Mouse (Mus musculus) hindbrain, embryonic 12.5 days (tissue): ENCODE measurements around the gene Plcb1. TPM values are rescaled to one million over a fixed set of nuclear protein-coding genes. Genes with fewer than 3 reads are reported as not detected.

Source experiments
- ATAC-seq: fragments of 200-750 bp; cut with Nextera tagmentation; 2 replicates; pipeline ENCODE4 v1.8.0; 2017; ENCODE audit warnings: moderate TSS enrichment; ENCODE audit not compliant: low FRiP score
- H3K27ac ChIP-seq: fragments of 300-500 bp; sonication (generic); 2 replicates; pipeline ENCODE4 v1.5.1; 2016; ENCODE audit warnings: mild to moderate bottlenecking
- H3K27me3 ChIP-seq: fragments of 300-500 bp; sonication (generic); 2 replicates; pipeline ENCODE4 v1.6.1; 2016; ENCODE audit warnings: mild to moderate bottlenecking
- H3K36me3 ChIP-seq: fragments of 300-500 bp; sonication (generic); 2 replicates; pipeline ENCODE4 v1.6.1; 2016; ENCODE audit warnings: mild to moderate bottlenecking
- H3K4me1 ChIP-seq: fragments of 300-500 bp; sonication (generic); 2 replicates; pipeline ENCODE4 v1.6.1; 2016
- H3K4me2 ChIP-seq: fragments of 300-500 bp; sonication (generic); replicated peaks from 2 replicates; pipeline ENCODE4 v1.6.1; 2016; ENCODE audit warnings: mild to moderate bottlenecking
- H3K4me3 ChIP-seq: fragments of 300-500 bp; sonication (generic); 2 replicates; pipeline ENCODE4 v1.5.1; 2016; ENCODE audit warnings: mild to moderate bottlenecking
- H3K9ac ChIP-seq: fragments of 300-500 bp; sonication (generic); 2 replicates; pipeline ENCODE4 v1.6.1; 2016; ENCODE audit warnings: mild to moderate bottlenecking, moderate library complexity
- H3K9me3 ChIP-seq: fragments of 300-500 bp; sonication (generic); replicated peaks from 2 replicates; pipeline ENCODE4 v1.6.1; 2016; ENCODE audit warnings: mild to moderate bottlenecking
- WGBS: fragments of 180-500 bp; shearing (Covaris S2); methylation state at CpG from one replicate; pipeline ENCODE4 v1.1.7; 2016; 5-methylcytosine and 5-hydroxymethylcytosine counted together
- polyA plus RNA-seq: library from polyadenylated mRNA; unstranded; fragments of >200 nt; fragmentation: Nextera tagmentation; extraction: Ambion mirVana; gene quantifications from 2 replicates; pipeline ENCODE4 v1.2.1, GENCODE M21; 2016

Gene Plcb1
- polyA plus RNA-seq, 1 experiment from 2014 or later, result 20.6 TPM

DNA sequence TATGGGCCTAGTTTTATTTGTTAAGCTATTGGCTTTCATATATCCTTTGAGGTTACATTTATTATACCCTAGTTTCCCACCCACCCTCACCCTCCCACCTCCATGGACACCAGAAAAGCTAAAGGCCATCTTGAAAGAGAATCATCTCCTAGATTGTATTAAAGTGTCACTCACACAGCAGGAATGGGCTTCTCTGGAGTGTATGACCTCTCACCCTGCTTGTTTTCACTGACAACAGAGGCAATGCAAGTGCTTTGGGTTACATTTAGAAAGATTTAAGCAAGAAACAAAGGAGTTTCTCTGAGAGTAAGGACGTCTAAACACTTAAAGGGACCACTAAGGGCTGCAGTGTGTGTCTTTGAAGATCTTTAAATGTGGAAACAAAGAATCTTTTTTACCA lies 617.0 kb downstream of the Plcb1 start:
- H3K9ac ChIP-seq, result no peak overlapping the region
- H3K4me1 ChIP-seq, result peaks cover 3% of the 10 kb centered on the region; the same call in 1 of the 2 replicates
- no peaks in the 10 kb centered on the region for H3K9me3 ChIP-seq
- WGBS, result 3% methylated on average over 1 of the region's 1 CpGs
- H3K27ac ChIP-seq, result no peak overlapping the region
- no peaks in the 10 kb centered on the region for H3K27me3 ChIP-seq
- ATAC-seq, result no peak
- H3K4me3 ChIP-seq, result no peak overlapping the region
- H3K4me2 ChIP-seq, result no peak overlapping the region
- no peaks in the 10 kb centered on the region for H3K36me3 ChIP-seq

DNA sequence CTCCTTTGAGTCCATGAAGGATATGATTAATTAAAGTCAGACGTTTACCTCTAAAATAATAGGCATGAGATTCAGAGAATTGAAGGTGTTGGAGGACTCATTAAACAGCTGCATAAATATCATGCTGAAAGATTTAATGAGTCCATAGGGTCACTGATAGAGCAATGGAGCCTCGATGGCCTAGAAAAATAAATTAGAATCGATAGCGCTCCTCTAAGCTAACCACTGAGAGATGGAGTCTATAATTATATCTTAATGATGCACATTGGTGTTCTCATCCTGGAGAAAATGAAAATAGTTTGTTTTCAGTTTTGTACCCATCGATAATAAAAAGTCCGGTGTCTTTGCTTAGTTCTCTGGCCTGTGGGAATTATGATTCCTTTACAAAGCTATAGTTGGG lies 617.5 kb downstream of the Plcb1 start:
- Histone ChIP-seq H3K27ac (no peak overlapping the region), H3K9me3 (no peaks in the 10 kb centered on the region), H3K9ac (no peak overlapping the region), H3K4me1 (peaks cover 3% of the 10 kb centered on the region; the same call in 1 of the 2 replicates), H3K27me3 (no peaks in the 10 kb centered on the region), H3K4me2 (no peak overlapping the region), H3K4me3 (no peak overlapping the region), H3K36me3 (no peaks in the 10 kb centered on the region)
- ATAC-seq, result no peak
- WGBS, result 51% methylated on average over 6 of the region's 6 CpGs

DNA sequence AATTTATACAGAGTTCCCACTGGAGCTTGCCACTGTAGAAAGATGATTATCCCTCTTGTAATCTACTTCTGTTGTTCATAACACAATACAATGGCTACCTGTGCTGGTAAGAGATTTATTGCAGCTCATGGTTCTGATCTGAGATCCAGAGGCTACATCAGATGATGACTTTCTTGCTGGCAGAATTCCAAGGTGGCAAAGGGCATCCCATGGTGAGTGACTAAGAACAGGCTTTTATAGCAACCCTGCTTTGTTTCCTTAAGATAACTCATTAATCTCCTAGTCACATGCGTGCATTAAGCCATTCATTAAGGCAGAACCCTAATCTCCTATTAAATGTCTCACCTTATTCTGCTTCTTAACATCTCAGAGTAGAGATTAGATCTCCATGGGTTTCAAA lies 618.2 kb downstream of the Plcb1 start:
- H3K27me3 ChIP-seq, result no peaks in the 10 kb centered on the region
- H3K4me3 ChIP-seq, result no peak overlapping the region
- WGBS, result 52% methylated on average over 1 of the region's 1 CpGs
- H3K4me2 ChIP-seq, result no peak overlapping the region
- no peaks in the 10 kb centered on the region for H3K9me3 ChIP-seq
- no peak overlapping the region for H3K9ac ChIP-seq
- no peak for ATAC-seq
- peaks cover 3% of the 10 kb centered on the region; the same call in 1 of the 2 replicates for H3K4me1 ChIP-seq
- H3K36me3 ChIP-seq, result no peaks in the 10 kb centered on the region
- H3K27ac ChIP-seq, result no peak overlapping the region

DNA sequence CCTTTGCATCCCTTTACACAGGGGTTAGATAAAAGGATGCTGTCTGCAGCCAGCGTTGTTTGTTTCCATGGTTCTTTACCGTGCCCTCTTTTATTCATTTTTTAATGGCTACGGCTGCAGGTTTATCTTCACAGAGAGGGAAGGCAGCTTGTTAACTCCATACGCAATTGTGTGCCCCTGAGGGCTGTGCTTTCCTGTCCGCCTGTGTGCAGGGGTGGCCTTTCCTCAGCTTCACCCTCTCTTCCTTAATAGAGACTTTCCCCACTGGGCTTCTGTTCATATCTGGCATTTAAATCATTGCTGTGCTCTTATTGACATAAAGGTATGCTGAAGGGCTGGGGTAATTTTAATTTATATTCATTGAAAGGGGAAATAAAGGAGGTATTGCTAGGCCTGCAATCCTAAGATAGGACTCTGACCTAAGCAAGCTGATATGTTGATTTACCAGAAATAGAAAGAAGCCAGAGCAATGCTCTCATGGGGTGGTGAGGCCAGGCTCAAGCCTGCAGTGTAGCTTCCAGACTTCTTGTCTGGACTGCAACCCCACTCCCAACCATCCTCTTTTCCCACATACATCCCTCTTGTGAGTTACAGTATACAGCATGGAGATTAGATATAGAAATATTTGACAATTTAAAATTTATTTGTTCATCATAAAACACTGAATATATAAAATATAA lies 623.7 kb downstream of the Plcb1 start:
- no peak overlapping the region for H3K4me3 ChIP-seq
- H3K9ac ChIP-seq, result no peak overlapping the region
- WGBS, result 27% methylated on average over 5 of the region's 5 CpGs
- H3K36me3 ChIP-seq, result no peaks in the 10 kb centered on the region
- H3K4me2 ChIP-seq, result no peak overlapping the region
- H3K4me1 ChIP-seq, result peaks cover 5% of the 10 kb centered on the region
- H3K27ac ChIP-seq, result peak overlapping the region; percentile 44
- peak; percentile 68 for ATAC-seq
- no peaks in the 10 kb centered on the region for H3K9me3 ChIP-seq
- H3K27me3 ChIP-seq, result no peaks in the 10 kb centered on the region

DNA sequence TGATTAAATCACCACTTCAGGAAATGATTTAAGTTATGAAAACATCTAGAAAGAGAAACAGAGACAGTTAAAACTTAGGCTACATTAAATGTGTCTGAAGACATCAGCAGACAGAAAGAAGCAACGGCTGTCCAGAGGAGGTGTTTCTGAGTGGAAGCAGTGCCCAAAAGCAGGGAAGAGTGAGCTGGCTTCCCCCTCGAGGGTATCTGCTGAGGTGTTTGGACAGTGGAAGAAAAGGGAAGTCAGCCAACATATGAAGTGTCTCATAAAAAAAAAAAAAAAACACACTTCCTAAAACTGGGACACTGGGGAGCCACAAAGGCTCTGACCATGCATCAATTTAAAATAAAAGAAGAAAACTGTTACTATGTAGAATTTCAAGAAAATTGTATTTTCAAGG lies 625.8 kb downstream of the Plcb1 start:
- 69% methylated on average over 2 of the region's 2 CpGs for WGBS
- no peak overlapping the region for H3K4me2 ChIP-seq
- H3K4me3 ChIP-seq, result no peak overlapping the region
- H3K4me1 ChIP-seq, result peaks cover 5% of the 10 kb centered on the region
- no peaks in the 10 kb centered on the region for H3K36me3 ChIP-seq
- no peak overlapping the region for H3K27ac ChIP-seq
- no peaks in the 10 kb centered on the region for H3K9me3 ChIP-seq
- no peaks in the 10 kb centered on the region for H3K27me3 ChIP-seq
- no peak for ATAC-seq
- H3K9ac ChIP-seq, result no peak overlapping the region

DNA sequence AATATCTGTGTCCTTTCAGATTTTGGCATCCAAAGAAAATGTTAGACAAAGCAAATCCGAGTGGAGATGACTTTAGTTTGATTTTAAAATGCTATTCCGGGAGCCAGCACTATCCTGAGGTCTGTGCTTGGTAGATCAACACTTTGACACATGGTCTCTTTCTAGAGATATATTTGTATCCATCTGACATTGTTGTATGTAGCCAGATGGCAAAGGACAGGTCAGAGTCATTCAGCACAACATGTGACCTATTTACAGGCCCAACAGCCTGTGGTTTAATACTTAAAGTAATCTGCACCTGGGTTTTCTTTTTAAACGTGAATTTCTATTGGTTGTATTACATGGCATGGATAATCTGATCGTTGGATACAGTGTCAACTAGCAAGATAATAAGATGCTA lies 629.3 kb downstream of the Plcb1 start:
- ATAC-seq, result no peak
- Histone ChIP-seq H3K4me3 (no peak overlapping the region), H3K9ac (no peak overlapping the region), H3K36me3 (no peaks in the 10 kb centered on the region), H3K9me3 (no peaks in the 10 kb centered on the region), H3K27me3 (no peaks in the 10 kb centered on the region), H3K4me2 (no peak overlapping the region), H3K27ac (no peak overlapping the region), H3K4me1 (0 out of 2 replicates have a peak, but pooled peaks cover 2% of the 10 kb centered on the region)
- 74% methylated on average over 4 of the region's 4 CpGs for WGBS

DNA sequence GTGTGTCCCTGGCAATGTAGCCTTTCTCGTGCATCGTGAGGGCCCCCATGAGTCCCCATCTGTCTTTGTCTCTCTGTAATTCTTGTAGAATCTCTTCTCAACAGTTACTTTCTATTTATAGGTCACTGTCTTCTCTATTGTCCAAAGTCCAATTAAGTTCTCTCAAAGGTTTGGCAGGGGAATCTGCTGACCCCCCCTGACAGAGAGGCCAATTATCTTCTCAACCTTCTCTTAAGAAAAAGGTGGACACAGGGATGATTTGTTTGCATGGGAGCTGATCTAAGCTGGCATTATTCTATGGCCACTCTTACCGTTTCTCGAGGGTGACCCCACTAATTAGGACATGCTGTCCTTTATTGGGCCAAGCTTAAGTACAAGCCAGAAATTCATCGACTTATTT lies 633.4 kb downstream of the Plcb1 start:
- no peak for ATAC-seq
- no peak overlapping the region for H3K9ac ChIP-seq
- no peaks in the 10 kb centered on the region for H3K36me3 ChIP-seq
- H3K27ac ChIP-seq, result no peak overlapping the region
- no peaks in the 10 kb centered on the region for H3K9me3 ChIP-seq
- WGBS, result 54% methylated on average over 5 of the region's 5 CpGs
- 0 out of 2 replicates have a peak, but pooled peaks cover 2% of the 10 kb centered on the region for H3K4me1 ChIP-seq
- no peak overlapping the region for H3K4me2 ChIP-seq
- no peak overlapping the region for H3K4me3 ChIP-seq
- H3K27me3 ChIP-seq, result no peaks in the 10 kb centered on the region

DNA sequence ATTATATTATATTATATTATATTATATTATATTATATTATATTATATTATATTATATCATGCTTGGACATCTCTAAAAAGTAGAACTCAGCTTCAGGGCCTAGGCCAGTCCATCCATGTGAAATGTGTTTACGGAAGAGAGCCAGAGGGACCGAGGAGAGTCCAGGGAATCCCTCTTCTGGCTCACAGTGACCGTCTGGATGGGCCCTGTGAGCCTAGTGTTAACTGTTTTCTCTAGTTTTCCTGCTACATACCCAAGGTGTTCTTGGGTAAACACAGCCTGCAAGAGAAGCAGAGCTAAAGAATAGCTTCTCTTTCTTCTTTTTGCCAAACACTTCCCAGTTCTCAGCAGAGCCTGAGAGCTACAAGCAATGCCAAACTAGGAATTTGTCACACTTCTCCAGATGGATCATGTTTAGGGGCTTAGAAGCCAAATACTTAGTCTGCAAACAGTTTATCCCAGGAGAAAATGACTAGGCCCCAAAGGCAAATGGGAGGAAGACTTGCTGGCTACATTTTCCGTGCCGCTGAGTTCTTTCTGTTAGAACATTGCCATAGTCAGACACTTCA lies 649.2 kb downstream of the Plcb1 start:
- Histone ChIP-seq H3K9ac (no peak overlapping the region), H3K27ac (no peak overlapping the region), H3K4me3 (no peak overlapping the region), H3K4me1 (peaks cover 6% of the 10 kb centered on the region), H3K36me3 (no peaks in the 10 kb centered on the region), H3K9me3 (no peaks in the 10 kb centered on the region), H3K27me3 (no peaks in the 10 kb centered on the region), H3K4me2 (no peak overlapping the region)
- no peak for ATAC-seq
- WGBS, result 83% methylated on average over 5 of the region's 5 CpGs

DNA sequence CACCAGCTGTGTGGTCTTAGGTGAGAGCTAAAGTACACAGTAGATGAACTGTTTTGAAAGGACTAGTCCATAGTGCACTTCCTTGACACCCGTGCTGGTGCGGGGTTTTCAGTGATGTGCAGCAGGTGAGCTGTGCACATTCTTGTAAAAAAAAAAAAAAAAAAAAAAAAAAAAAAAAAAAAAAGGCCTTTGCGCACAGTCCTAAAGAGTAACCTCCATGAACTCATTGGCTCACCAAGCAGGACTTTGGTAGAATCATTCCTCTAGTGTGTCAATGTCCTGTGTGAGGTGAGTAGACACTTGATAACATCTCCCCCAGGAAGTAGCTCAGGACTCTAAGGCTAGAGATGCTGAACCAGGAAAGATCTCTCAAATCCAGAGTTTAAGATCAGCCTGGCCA lies 653.2 kb downstream of the Plcb1 start:
- H3K4me3 ChIP-seq, result no peak overlapping the region
- H3K4me1 ChIP-seq, result peaks cover 6% of the 10 kb centered on the region
- no peak overlapping the region for H3K9ac ChIP-seq
- H3K36me3 ChIP-seq, result no peaks in the 10 kb centered on the region
- ATAC-seq, result peak; percentile 7; the same call in 1 of the 2 replicates
- 85% methylated on average over 3 of the region's 3 CpGs for WGBS
- H3K27ac ChIP-seq, result no peak overlapping the region
- H3K27me3 ChIP-seq, result no peaks in the 10 kb centered on the region
- H3K4me2 ChIP-seq, result no peak overlapping the region
- no peaks in the 10 kb centered on the region for H3K9me3 ChIP-seq

DNA sequence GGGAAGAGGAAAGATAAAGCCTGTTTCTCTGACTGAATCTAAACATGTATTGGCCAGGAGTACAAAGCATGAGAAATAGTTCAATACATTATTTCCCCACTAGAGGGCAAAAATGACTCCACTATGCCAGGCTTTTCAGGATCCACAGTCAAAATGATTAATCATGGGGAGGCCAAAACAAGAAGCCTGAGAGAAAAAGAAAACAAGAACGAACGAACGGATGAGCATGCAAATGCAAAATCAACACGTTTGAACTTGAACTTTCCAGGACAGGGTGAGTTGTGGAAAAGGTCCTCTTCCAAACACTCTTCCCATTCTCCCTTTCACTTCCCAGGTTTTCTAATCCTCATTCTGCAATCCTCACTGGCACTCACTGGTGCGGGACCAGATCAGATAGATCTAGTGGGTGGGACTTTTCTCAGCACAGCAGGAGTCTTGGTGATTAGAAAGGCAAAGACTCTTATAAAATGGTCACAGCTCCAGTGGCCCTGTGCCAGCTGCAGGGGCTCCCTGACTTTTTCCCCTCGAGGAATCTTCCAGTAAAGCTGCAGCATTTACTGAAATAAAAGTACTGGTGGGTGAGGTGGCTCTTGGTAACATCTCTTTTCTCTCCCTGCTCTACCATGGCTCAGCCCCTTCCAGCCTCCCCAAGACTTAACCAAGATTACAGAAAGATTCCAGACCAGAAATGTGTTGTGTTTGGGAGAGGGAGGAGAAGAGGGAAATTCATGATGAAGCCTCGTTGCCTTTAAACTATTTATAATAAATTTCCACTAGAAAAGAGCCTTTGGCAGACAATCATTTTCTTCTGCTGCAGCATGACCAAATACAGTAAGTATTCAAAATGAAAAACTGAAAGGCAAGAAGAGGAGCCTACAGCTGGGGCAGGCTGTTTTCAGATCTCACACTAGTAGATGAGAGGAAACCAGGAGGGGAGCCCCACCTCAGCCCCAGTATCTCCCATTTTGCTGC lies 654.0 kb downstream of the Plcb1 start:
- peak; percentile 88 for ATAC-seq
- H3K9ac ChIP-seq, result no peak overlapping the region
- no peak overlapping the region for H3K27ac ChIP-seq
- no peaks in the 10 kb centered on the region for H3K36me3 ChIP-seq
- 12% methylated on average over 7 of the region's 7 CpGs for WGBS
- no peaks in the 10 kb centered on the region for H3K9me3 ChIP-seq
- H3K4me2 ChIP-seq, result peak overlapping the region; percentile 14; the same call in 1 of the 2 replicates
- H3K4me3 ChIP-seq, result no peak overlapping the region
- H3K27me3 ChIP-seq, result no peaks in the 10 kb centered on the region
- H3K4me1 ChIP-seq, result peaks cover 6% of the 10 kb centered on the region

DNA sequence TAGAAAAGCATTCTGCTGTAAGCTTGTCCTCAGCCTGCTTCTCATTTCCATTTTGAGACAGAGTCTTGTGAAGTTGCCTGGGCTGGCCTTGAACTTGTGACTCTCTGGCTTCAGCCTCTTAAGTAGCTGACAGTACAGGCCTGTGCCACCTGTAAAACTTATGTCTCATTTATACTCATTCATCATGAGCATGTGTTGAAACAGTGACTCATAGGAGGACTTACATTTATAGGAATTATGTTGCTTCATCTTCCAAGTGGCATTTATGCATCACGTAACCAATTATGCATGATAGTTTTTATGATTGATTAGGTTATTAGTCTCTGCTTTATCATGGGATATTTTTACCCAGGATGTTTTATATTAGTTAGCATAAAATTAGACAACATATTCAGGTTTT lies 667.7 kb downstream of the Plcb1 start:
- no peak for ATAC-seq
- Histone ChIP-seq H3K9me3 (no peaks in the 10 kb centered on the region), H3K4me3 (no peak overlapping the region), H3K4me2 (no peak overlapping the region), H3K4me1 (no peaks in the 10 kb centered on the region), H3K27ac (no peak overlapping the region), H3K27me3 (no peaks in the 10 kb centered on the region), H3K36me3 (no peaks in the 10 kb centered on the region), H3K9ac (no peak overlapping the region)
- 91% methylated on average over 1 of the region's 1 CpGs for WGBS

DNA sequence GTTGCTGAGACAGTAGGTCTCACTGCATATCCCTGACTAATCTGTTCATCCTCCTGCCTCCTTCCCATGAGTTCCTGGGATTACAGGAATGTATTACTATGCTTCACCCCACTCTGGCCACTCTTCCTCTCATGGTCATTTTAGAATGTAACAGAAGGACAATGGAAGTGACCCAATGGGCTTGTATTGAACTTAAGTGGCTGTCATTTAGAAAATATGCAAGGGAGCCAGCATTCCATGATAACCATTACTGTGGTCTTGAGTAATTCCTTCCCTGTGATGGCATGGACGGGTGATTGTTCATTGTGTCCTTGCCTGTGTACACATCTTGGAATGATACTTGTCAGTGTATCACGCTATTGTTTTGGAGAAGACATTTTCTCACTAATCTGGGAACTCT lies 668.1 kb downstream of the Plcb1 start:
- WGBS, result 81% methylated on average over 2 of the region's 2 CpGs
- Histone ChIP-seq H3K4me3 (no peak overlapping the region), H3K27ac (no peak overlapping the region), H3K4me1 (no peaks in the 10 kb centered on the region), H3K36me3 (no peaks in the 10 kb centered on the region), H3K4me2 (no peak overlapping the region), H3K27me3 (no peaks in the 10 kb centered on the region), H3K9ac (no peak overlapping the region), H3K9me3 (no peaks in the 10 kb centered on the region)
- no peak for ATAC-seq
